Mouse (Mus musculus): ENCODE measurements around the gene Zfp809.
"Not testable (repeated sequence)": the region's sequence is repeated elsewhere in the genome, so short reads cannot be mapped to it uniquely, and the experiment has no call there.

Gene Zfp809

DNA sequence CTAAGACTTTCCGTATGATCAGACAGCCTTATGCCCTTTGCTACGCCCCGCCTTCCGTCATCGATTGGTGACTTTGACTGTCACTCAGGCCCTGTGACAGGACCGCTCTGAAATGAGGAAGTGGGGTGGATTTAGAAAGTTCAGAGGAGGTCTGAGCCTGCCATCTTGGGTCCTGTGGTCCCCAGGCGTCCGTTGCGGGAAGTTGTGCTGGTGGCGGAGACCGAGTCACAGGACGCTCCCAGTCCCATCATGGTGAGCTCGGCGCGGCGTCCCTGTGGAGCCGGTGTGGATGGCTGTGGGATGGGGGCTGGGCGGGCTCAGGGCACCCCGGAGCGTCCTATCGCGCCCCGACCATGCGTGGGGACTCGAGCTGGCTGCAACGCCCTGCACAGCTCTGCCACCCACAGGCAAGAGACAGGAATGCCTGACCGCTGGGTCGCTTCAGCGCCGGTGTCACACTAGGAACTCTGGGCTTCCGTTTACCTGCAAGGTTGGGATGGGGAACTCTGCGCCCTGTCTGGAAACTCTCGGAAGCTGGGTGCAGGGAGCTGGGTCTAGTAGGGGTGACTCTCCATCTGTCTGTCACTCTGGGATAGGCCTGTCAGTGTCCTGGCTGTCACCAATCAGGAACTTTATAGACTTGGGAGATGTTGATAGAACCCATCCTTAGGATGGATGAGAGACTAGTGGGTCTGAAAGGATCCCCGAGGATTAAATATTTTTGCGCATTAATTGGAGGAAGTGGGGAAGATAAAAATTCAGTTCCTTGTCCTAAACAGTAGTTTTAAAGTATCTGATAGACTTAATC lies at the start of gene Zfp809:
Zfp809 (plus strand) TSS at position 134 of the 808 bp plus-strand sequence.
- DNase-seq (ENCODE audit: low read depth, low spot score) = peak; percentile 96

DNA sequence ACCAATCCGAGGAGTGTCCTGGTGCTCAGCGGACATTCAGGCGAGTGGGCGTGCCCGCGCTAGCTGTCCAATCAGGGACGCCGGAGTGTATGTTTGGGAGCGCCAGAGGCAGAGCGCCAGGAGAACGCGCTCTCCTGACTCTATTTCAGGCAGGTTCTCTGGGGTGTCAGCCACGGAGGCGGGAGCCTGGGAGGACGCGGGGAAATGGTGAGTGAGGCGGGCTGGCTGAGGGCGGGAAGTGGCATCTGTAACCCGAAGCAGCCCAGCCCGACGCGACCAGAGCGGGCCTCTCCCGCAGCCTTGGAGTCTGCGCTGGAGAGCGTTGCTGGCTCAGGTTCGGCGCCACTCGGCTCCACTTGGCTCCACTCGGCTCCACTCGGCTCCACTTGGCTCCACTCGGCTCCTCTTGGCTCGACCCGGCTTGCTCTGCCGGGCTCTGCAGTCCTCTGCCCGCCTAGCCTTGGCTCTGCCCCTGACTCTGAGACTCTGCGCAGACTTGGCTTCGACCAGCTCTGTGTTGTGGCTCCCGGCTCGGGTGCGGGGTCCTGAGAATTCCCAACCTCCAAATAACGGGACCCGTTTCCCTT lies 37.4 kb upstream of the Zfp809 start, which contains the start of gene Zfp872:
Zfp872 (plus strand) TSS at position 66 of the 587 bp plus-strand sequence.
- no peak for DNase-seq (ENCODE audit: low read depth, low spot score)

DNA sequence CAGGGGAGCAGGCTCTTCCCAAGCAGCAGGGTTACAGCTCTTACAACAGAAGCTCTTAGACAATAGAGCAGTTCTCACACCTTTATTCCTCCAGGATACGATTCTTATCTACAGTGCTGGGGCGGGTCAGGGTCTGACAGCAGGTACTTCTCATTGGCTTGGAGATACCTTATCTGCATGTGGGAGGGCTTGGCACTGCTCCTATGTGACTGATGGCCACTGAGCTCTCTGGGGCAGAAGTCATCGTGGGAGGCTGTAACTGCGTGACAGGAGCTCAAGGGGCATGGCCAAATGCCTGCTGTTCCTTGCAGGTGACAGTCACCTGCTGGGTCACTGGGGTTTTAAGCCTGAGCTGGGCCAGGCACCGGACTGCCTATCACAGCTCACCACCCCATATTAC lies 29.1 kb upstream of the Zfp809 start:
- no peak for DNase-seq (ENCODE audit: low read depth, low spot score)

DNA sequence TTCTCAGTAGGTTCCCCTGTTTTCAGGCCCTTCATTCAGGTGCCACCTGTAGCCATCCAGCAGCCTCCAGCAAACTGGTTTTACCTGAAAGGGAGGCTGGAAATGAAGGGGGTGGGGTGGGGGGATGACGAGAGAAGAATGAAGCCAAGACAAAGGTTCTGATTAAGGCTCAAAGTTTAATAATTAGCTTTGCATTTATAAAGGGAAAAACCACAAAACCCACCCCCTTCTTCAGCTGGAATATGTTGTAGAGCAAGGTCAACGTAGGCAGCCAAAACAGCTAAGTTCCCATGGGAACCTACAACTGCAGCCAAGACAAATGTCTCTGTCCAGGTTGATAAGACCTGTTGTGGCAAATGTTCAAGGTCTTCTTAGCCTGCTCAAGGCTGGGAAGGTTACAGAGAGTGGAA lies 11.7 kb upstream of the Zfp809 start:
- DNase-seq (ENCODE audit: low read depth, low spot score) = no peak

DNA sequence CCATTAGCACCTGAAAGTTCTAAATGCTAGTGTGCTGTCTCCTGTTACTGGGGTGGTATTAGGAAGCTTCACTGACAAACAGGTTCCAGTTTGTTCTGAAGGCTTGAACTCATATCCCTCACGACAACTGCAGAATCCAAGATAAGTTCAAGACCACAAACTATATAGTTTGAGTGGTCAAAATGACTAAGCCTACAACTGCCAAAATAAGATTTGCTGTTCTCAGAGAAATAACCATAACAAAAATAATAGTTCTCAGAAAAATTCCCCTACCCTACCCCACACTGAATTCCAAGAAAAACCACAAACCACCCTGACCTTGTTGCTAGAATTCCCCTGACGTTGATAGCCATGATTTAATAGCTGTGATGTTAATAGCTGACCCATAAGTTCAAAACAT lies 11.0 kb upstream of the Zfp809 start:
- no peak for DNase-seq (ENCODE audit: low read depth, low spot score)

DNA sequence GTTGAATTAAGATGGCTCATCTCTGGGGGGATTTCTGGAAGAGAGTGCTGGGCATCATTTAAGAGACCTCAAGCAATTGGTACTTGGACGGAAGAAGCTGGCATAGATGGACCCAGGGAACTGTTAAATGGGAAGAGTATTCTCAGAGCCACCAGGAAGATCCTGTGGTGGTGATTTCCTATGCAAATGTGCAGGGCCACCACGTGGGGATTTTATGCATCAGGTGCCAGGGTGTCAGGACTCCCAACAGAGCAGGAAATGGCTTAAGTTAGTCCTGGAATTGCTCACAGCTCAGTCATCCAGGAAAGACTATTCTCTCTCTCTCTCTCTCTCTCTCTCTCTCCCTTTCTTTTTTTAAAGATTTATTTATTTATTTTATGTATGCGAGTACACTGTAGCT lies 8.8 kb upstream of the Zfp809 start:
- no peak for DNase-seq (ENCODE audit: low read depth, low spot score)

DNA sequence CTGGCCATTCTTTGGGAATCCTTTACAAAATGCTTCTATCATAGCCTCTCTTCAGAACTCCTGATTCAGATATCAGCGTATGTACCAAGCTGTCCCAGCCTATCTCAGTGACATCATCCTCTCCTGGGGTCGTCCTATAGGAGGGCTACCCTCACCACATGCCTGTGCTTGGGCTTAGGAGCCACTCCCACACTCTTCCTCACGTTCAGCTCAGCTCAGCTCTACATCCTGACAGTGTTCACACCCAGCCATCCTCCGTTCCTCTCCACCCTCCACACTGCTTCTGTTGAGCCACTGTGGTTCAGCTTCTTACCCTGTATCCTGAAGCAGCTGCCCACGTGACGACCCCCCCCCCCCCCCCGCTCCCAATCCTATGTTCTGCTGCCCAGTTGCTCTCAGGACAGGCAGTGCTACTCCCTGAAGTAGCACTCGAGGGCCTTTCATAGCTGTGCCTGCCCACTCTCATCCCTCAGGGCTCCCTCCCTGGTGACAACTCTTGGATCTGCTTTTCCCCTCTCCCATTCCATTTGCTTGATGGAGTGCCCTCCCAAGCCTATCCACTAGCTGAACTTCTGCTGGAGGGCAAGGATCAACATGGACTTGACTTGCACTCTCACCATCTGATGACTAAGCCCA lies 7.5 kb upstream of the Zfp809 start:
- DNase-seq (ENCODE audit: low read depth, low spot score) = no peak

DNA sequence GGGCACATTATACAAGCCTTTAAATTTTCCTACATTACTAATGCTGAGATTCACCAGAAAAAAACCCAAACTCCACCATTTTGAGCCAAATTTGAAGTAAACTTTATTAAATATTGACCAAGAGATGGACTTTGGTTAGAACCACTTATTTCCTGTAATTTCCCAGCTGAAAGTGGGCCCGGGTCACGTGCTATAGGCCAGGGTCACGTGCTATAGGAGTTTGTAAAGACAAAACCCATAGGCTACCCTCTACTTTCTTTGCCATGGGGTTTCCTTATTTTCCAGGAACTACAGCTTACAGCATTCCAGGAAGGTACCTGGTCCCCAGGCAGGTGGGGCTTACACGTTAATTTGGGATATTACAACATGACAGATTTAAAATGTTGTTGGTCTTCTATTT lies 1.4 kb upstream of the Zfp809 start:
- no peak for DNase-seq (ENCODE audit: low read depth, low spot score)

DNA sequence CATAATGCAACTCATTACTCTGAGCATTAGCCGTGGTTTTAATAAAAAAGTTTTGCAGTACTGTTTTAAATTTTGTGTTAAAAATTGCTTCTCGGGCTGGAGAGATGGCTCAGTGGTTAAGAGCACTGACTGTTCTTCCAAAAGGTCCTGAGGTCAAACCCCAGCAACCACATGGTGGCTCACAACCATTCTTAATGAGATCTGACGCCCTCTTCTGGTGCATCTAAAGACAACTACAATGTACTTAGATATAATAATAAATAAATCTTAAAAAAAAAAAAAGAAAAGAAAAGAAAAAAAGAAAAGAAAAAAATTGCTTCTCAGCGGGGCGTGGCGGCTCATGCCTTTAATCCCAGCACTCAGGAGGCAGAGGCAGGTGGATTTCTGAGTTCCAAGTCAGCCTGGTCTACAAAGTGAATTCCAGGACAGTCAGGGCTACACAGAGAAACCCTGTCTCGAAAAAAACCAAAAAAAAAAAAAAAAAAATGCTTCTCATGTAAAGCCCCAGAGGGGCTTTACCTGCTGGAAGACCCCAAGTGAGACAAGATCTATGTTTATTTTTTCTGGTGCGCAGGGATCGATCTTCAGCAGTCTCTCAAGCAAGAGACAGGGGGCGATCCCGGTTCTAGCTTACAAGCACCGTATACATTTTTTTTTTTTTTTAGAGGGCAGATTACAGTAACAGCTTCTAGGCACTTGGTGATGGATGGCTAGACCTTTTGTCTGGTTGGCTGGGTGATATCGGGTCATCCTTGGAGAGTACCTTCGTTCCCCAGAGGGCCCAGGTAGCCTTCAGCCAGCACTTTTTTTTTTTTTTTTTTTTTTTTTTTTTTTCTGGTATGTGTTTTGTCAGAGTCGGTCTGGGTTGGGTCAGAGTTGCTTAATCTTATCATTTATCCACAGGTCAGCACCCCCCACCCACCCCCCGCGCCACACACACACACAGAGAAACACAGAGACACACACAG lies 694 bp upstream of the Zfp809 start:
- DNase-seq (ENCODE audit: low read depth, low spot score) = no peak

DNA sequence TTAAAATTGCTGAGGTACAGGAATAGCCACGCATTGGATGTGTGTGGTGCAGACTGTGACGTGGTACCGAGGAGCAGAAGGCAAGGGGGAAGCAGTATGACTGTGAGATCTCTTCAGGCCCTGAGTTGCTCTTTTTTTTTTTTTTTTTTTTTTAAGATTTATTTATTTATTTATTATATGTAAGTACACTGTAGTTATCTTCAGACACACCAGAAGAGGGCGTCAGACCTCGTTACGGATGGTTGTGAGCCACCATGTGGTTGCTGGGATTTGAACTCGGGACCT lies 817 bp downstream of the Zfp809 start:
- DNase-seq (ENCODE audit: low read depth, low spot score) = not testable (repeated sequence)

DNA sequence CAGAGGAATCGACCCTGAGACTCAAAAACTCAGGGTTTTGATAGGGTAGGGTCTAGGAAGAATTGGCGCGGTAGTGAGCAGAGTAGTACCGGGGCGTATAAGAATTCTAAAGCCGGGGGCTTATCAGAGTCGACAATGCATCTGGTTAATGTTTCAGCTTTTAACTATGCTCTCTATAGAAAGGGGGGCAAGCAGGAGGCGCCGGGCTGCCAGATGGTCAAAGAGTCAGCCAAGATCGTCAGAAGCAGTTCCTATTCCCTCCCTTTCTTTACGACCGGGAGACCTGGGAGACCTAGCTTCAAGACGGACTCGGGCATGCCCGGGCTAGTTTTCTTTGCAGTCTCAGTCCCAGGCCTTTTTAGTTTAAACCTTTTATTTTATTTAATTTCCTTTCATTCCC lies 1.3 kb downstream of the Zfp809 start:
- DNase-seq (ENCODE audit: low read depth, low spot score) = no peak

DNA sequence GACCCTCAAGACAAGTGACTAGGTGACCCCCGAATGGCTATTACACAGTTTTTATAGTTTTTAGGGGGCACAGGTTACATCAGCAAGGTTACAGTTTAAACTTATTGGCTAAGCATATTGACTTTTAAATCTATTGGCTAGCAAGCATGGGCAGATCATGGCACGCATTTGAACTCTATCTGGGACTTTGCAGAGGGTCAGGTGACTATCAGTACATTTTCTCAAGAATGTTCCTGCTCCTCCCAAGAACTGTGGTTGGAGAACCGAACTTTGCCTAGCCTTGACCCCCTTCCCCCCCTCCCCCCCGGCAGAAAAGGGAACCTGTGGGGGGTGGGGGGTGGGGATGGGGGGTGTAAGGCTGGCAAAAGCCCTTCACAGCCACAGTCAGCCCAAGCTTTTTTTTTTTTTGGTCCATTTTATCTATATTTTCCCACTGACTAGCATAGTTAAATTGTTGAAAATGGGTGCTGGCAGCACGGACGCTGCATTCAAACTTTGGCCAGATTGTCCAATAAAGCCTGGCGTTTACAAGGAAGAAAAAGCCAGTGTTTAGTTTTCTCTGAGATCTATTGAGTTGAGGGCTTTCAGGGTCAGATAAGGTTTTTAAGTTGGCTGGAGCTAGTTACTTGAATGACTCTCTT lies 4.0 kb downstream of the Zfp809 start:
- DNase-seq (ENCODE audit: low read depth, low spot score) = no peak

DNA sequence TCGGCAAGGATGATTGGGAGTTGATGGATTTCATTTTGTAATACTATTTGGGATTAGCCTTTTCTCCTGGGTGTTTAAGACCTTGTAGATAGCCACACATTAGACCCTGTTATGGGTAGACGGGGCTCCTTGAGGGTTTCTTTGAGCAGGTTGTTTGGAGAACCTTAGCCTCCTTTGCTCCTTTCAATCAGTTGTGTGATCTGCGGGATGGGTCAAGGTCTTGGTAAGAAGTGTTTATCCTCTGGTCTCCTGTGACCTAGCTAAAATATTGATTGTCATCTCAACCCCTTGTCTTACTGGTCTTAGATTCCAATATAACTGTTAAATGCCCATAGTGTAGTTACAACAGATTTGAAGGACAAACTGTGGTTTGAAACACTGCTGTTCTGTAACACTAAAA lies 4.5 kb downstream of the Zfp809 start:
- DNase-seq (ENCODE audit: low read depth, low spot score) = no peak

DNA sequence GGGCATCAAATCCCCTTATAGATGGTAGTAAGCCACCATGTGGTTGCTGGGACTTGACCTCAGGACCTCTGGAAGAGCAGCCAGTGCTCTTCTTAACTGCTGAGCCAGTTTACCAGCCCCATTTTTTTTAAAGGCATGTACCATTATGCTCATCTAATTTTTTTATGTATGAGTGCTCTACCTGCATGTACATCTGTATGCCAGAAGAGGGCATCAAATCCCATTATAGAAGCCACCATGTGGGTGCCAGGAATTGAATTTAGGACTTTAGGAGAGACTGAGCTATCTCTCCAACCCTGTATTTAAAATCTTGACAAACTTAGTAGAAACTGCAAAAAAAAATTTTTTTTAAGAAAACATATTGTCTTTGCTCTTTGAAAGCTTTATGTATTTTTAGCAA lies 5.0 kb downstream of the Zfp809 start:
- no peak for DNase-seq (ENCODE audit: low read depth, low spot score)

DNA sequence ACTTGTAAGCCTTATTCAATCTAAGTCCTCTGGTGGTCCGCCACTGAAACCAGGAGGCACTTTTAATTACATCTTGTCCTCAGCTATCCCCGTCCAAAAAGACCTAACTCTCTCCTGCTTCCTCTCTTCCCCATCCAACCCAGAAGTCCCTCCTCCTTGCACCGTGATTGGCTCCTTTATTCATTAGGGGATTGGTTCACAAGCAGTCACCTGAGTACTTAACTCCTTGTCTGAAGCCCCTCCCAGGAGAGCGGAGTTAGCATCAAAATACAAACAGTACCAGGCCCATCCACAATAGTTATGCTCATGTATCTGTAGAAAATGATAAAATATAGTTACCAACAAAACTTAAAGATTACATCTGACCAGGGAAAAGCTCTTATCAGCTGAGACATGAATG lies 14.5 kb downstream of the Zfp809 start:
- no peak for DNase-seq (ENCODE audit: low read depth, low spot score)

DNA sequence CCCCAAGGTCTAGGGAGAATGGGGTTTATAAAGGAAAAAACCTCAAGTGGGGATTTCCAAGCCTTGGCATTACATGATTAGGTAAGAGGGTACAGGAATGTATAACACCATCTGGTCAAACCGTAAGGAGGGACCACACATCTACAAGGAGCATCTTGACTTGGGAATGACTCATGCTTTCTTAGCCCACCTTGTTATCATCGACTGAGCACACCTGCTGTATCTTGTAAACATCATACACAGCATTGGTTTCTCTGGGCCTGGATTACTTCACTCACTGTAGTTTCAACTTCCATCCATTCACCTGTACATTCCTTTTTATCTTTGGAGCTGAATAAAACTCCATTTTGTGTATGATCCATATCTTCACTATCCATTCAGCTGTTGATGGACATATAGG lies 18.7 kb downstream of the Zfp809 start:
- no peak for DNase-seq (ENCODE audit: low read depth, low spot score)

DNA sequence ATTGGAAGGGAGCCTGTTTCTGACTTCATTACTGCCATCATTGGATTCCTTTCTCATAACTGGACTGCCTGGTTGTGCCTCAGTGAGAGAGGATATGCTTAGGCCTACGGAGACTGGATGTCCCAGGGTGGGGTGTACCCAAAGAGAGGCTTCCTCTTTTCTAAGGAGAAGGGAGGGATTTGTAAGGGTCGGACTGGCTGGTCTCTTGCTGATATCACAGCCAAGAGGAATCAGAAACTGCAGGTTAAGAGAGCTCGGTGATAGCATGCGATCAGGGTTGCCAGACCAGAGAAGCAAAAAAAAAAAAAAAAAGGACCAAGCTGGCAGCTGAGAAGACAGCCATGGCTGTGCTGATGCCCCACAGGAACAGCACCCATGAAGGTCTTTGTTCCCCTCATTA lies 31.1 kb downstream of the Zfp809 start:
- DNase-seq (ENCODE audit: low read depth, low spot score) = no peak

DNA sequence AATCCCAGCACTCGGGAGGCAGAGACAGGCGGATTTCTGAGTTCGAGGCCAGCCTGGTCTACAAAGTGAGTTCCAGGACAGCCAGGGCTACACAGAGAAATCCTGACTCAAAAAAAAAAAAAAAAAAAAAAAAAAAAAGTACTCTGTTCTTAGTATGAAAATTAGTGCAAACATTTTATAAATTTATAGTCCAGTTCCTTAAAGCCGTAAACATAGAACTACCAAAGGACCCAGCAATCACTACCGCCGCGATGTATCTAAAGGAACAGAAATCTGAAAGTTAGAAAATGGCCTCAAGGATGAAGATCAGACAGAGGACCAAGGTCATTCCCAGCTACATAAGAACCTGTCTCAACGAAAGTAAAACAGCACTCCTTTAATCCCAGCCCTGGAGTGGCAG lies 33.3 kb downstream of the Zfp809 start:
- no peak for DNase-seq (ENCODE audit: low read depth, low spot score)

DNA sequence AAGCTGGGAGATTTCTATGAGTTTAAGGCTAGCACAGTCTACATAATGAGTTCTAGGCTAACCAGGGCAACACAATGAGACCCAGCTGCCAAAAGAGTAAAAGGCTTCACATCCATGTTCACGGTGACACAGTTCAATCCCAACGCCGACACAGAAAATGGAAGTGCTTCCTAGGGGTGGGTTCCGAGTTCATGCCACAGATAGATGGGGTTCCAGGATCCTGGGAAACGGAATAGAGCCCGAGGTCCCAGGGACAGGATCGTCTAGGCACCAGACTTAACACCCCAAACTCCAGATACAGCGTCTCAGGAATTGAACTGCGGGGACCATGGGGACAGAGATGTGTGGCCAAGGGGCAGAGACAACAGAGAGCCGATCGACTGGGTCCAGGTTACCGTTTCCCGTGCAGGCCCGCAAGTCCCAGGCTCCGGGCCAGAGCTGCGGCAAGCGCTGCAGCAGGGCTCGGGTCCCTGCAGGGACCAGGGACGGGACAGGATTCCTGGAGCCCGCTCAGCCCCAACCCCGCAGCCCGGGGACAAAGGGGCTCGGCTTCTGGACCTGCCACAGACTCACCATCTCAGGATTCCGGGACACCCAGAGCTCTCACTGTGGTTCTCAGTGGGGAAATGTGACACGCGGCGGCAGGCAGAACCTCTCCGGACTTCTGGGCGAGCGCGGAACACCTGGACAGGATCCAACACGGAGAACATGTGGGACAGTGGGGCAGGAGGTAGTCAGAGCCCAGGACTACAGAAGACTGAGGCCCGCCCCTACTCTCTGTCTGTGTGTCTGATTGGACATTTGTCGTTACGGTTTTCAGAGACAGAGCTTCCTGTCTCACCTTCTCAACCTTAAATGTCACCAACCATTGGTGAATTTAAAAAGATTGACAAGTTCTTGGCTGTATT lies 33.9 kb downstream of the Zfp809 start, which contains the start of gene Zfp599:
Zfp599 (minus strand) TSS at position 712 of the 908 bp plus-strand sequence.
- DNase-seq (ENCODE audit: low read depth, low spot score) = peak; percentile 72

DNA sequence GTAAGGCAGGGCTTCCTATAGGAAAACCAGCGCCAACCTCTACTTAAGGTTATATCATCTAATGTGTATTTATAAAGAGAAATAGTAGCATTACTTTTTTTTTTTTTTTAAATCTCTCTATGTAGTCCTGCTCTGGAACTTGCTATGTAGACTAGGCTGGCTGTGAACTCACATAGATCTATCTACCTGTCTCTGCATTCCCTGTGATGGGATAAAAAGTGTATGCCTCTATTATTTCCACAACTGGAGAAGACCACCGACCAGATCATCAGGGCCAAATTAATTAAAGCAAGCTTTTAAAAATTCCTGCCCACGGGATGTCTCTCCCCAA lies 34.5 kb downstream of the Zfp809 start:
- no peak for DNase-seq (ENCODE audit: low read depth, low spot score)
